Mouse (Mus musculus) kidney, adult 2 months (tissue): ENCODE results near the gene Erbin.

ENCODE experiments used
- CTCF ChIP-seq: fragments of 200-500 bp; conservative IDR thresholded peaks from 2 replicates; pipeline ENCODE4 v1.5.1; 2011; ENCODE audit warnings: low read depth, mild to moderate bottlenecking, control low read depth, low read length, moderate library complexity, mixed read lengths; ENCODE audit not compliant: insufficient read depth, insufficient read length
- POLR2A ChIP-seq: fragments of 200-500 bp; IDR thresholded peaks from one replicate; pipeline ENCODE4 v1.6.1; 2011; ENCODE audit warnings: low read depth, low read length, control low read depth

GRCm38 (mm10) chr13:103959841-103960240 is 39.5 kb upstream of the Erbin start:
- TF ChIP-seq CTCF (no peak), POLR2A (no peak)
